15 mouse cellular contexts compared by ENCODE assay signal in genomic region chr17:26487266-26487665, GRCm38 (mm10).
DNase-seq lines count a peak whose midpoint lies in the region; ATAC-seq and TF ChIP-seq lines count a peak whose summit lies in the region.
"Had no signal": no experiment of that assay in that cellular context is flagged by ENCODE, and none has a peak within 500 bp of the region (broad histone marks: within the 10 kb centered on the region; RNA-seq: fewer than 3 reads in every experiment).

No protein-coding gene starts in this region.

- no peak overlapping the region for H3K9ac ChIP-seq in heart, embryonic 15.5 days
- no peak overlapping the region for H3K9ac ChIP-seq in lung, embryonic 14.5 days
- no peak overlapping the region for H3K9ac ChIP-seq in stomach, postnatal 0 days (ENCODE audit: low read length)
- H3K9ac ChIP-seq: embryonic facial prominence, embryonic 13.5 days; forebrain, embryonic 13.5 days; liver, embryonic 12.5 days; neural tube, embryonic 15.5 days had no signal

- intact Hi-C loops in heart, postnatal 25 days (cut with DNase I), result loop anchor here (10.0 kb wide), 1 partner anchor 358 kb away; the partner anchor contains the start of gene Nkx2-5

- TF ChIP-seq CTCF in lung, embryonic 14.5 days (IDR thresholded peaks at IDR 0.05; ENCODE audit: low read depth), result no peak
- no peak for TF ChIP-seq CTCF in stomach, postnatal 0 days (IDR thresholded peaks at IDR 0.05; ENCODE audit: low read depth)
- no peak for TF ChIP-seq CTCF in cerebellum, adult 2 months (IDR thresholded peaks at IDR 0.05; ENCODE audit: borderline replicate concordance, insufficient read depth, low read depth, low read length)

- no peak overlapping the region for H3K4me3 ChIP-seq in heart, embryonic 15.5 days
- no peak overlapping the region for H3K4me3 ChIP-seq in lung, embryonic 14.5 days (ENCODE audit: low read depth, low read length)
- no peak overlapping the region for H3K4me3 ChIP-seq in stomach, postnatal 0 days (ENCODE audit: low read depth, low read length)
- no peak overlapping the region for H3K4me3 ChIP-seq in cerebellum, adult 2 months (replicated peaks; ENCODE audit: insufficient read depth, low read depth, low read length)
- H3K4me3 ChIP-seq: embryonic facial prominence, embryonic 13.5 days; forebrain, embryonic 13.5 days; layer of hippocampus, adult 2 months; liver, embryonic 12.5 days; megakaryocyte, embryonic 14.5 days; neural tube, embryonic 15.5 days had no signal

- TF ChIP-seq EP300 in stomach, postnatal 0 days (optimal IDR thresholded peaks at IDR 0.05), result no peak

- H3K4me2 ChIP-seq in heart, embryonic 15.5 days, result no peak overlapping the region
- H3K4me2 ChIP-seq in lung, embryonic 14.5 days, result no peak overlapping the region
- H3K4me2 ChIP-seq in stomach, postnatal 0 days (replicated peaks; ENCODE audit: low read depth), result no peak overlapping the region
- H3K4me2 ChIP-seq: embryonic facial prominence, embryonic 13.5 days; forebrain, embryonic 13.5 days; liver, embryonic 12.5 days; neural tube, embryonic 15.5 days had no signal

- no peak for ATAC-seq in heart, embryonic 15.5 days (replicated peaks; ENCODE audit: insufficient number of reproducible peaks, insufficient read depth, low FRiP score, low read depth)
- ATAC-seq in lung, embryonic 14.5 days (ENCODE audit: insufficient read depth), result no peak
- ATAC-seq in stomach, postnatal 0 days (ENCODE audit: low FRiP score, low TSS enrichment), result peak; percentile 62; the same call in 1 of the 2 replicates
- ATAC-seq: forebrain, embryonic 13.5 days; liver, embryonic 12.5 days had no signal

- 55% methylated on average over 5 of the region's 5 CpGs for WGBS in heart, embryonic 15.5 days
- WGBS in lung, embryonic 14.5 days, result 52% methylated on average over 5 of the region's 5 CpGs
- WGBS in stomach, postnatal 0 days, result 49% methylated on average over 5 of the region's 5 CpGs
- WGBS in cerebellum, adult 2 months, result 47% methylated on average over 5 of the region's 5 CpGs

- H3K9me3 ChIP-seq in heart, embryonic 15.5 days (replicated peaks), result no peaks in the 10 kb centered on the region
- no peaks in the 10 kb centered on the region for H3K9me3 ChIP-seq in lung, embryonic 14.5 days (ENCODE audit: low read depth, low read length)
- no peaks in the 10 kb centered on the region for H3K9me3 ChIP-seq in stomach, postnatal 0 days (ENCODE audit: control insufficient read depth, low read length)
- H3K9me3 ChIP-seq: embryonic facial prominence, embryonic 13.5 days; forebrain, embryonic 13.5 days; liver, embryonic 12.5 days; neural tube, embryonic 15.5 days had no signal

- H3K27me3 ChIP-seq in heart, embryonic 15.5 days, result no peaks in the 10 kb centered on the region
- no peaks in the 10 kb centered on the region for H3K27me3 ChIP-seq in lung, embryonic 14.5 days (ENCODE audit: insufficient read depth, low read length)
- no peaks in the 10 kb centered on the region for H3K27me3 ChIP-seq in stomach, postnatal 0 days (ENCODE audit: control insufficient read depth, insufficient read depth, low read length)
- H3K27me3 ChIP-seq in cerebellum, adult 2 months (ENCODE audit: control insufficient read depth, insufficient read depth, low read length), result no peaks in the 10 kb centered on the region
- H3K27me3 ChIP-seq: forebrain, embryonic 13.5 days; neural tube, embryonic 15.5 days had no signal

- TF ChIP-seq POLR2A in cerebellum, adult 2 months (IDR thresholded peaks at IDR 0.05; ENCODE audit: borderline replicate concordance, insufficient read depth, low read length), result no peak

- H3K36me3 ChIP-seq in heart, embryonic 15.5 days, result no peaks in the 10 kb centered on the region
- H3K36me3 ChIP-seq in lung, embryonic 14.5 days (ENCODE audit: insufficient read depth), result no peaks in the 10 kb centered on the region
- H3K36me3 ChIP-seq in stomach, postnatal 0 days (ENCODE audit: control insufficient read depth, insufficient read depth, low read length), result no peaks in the 10 kb centered on the region
- H3K36me3 ChIP-seq: embryonic facial prominence, embryonic 13.5 days; liver, embryonic 12.5 days; neural tube, embryonic 15.5 days had no signal

- 0 out of 2 replicates have a peak overlapping the region, but pooled peaks have one; percentile 21 for H3K27ac ChIP-seq in heart, embryonic 15.5 days
- no peak overlapping the region for H3K27ac ChIP-seq in lung, embryonic 14.5 days (ENCODE audit: low read depth)
- no peak overlapping the region for H3K27ac ChIP-seq in stomach, postnatal 0 days (replicated peaks)
- no peak overlapping the region for H3K27ac ChIP-seq in cerebellum, adult 2 months (ENCODE audit: insufficient read depth, low read length)
- H3K27ac ChIP-seq: embryonic facial prominence, embryonic 13.5 days; forebrain, embryonic 13.5 days; layer of hippocampus, adult 2 months; liver, embryonic 12.5 days; neural tube, embryonic 15.5 days had no signal

- peaks cover 41% of the 10 kb centered on the region for H3K4me1 ChIP-seq in heart, embryonic 15.5 days (replicated peaks)
- no peaks in the 10 kb centered on the region for H3K4me1 ChIP-seq in lung, embryonic 14.5 days (ENCODE audit: insufficient read depth)
- H3K4me1 ChIP-seq in stomach, postnatal 0 days (replicated peaks; ENCODE audit: control insufficient read depth, insufficient read depth), result no peaks in the 10 kb centered on the region
- H3K4me1 ChIP-seq in cerebellum, adult 2 months (ENCODE audit: control insufficient read depth, insufficient read depth, low read length), result peaks cover 8% of the 10 kb centered on the region
- H3K4me1 ChIP-seq: forebrain, embryonic 13.5 days; liver, embryonic 12.5 days; megakaryocyte, embryonic 14.5 days; neural tube, embryonic 15.5 days had no signal

- DNase-seq in heart, postnatal 4 days, result no peak
- peak; percentile 52 for DNase-seq in lung, embryonic 14.5 days
- DNase-seq in lung, postnatal 25 days (ENCODE audit: low spot score), result no peak
- DNase-seq in heart, postnatal 25 days (ENCODE audit: low spot score), result peak; percentile 39
- no peak for DNase-seq in stomach, postnatal 0 days (ENCODE audit: low spot score)
- DNase-seq in cerebellum, adult 2 months, result no peak
- DNase-seq in urinary bladder, adult 2 months (ENCODE audit: low spot score), result no peak
- DNase-seq: cerebellum, postnatal 10 days had no signal

Comparison
In these comparisons a context has a peak if more than half of its experiments do, and no peak if none do; other contexts are left out.
1. DNase-seq: peak in lung, embryonic 14.5 days (single experiment) and heart, postnatal 25 days (single experiment); none in heart, postnatal 4 days (single experiment), lung, postnatal 25 days (single experiment), stomach, postnatal 0 days (single experiment), cerebellum, adult 2 months (0 of 2) and urinary bladder, adult 2 months (single experiment).